Mouse (Mus musculus) WW6 (cell line): ENCODE data around the gene Ccdc110.

ENCODE experiments used
- DNase-seq: peaks from one replicate; pipeline ENCODE4 v3.0.0-alpha.2; 2013; ENCODE audit warnings: low read depth, low spot score

Ccdc110 gene

GRCm38 (mm10) chr8:45975837-45976468, 41.5 kb downstream of the Ccdc110 start:
- DNase-seq: no peak

GRCm38 (mm10) chr8:45986665-45987064, 52.2 kb downstream of the Ccdc110 start:
- DNase-seq: no peak

DNA sequence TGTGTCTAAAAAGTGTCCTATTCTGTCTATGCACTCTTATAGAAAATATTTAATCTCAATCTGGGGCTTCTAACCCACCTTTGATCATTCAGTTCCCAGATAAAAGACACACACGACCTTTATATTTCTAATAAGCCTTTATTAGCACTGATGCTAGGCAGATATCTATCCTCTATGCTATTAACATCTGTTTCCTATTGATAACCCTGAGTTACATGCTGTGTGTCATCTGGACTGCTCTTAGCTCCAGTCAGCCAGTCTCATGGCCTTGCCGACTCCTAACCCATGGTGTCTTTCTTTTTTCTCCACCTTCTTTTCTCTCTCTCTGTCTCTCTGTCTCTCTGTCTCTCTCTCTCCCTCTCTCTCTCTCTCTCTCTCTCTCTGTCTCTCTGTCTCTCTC, 53.8 kb downstream of the Ccdc110 start:
- DNase-seq: no peak

GRCm38 (mm10) chr8:45990631-45991310, 56.4 kb downstream of the Ccdc110 start:
- DNase-seq: no peak
